ENCODE assay signal across 13 mouse cellular contexts in the genomic region with DNA sequence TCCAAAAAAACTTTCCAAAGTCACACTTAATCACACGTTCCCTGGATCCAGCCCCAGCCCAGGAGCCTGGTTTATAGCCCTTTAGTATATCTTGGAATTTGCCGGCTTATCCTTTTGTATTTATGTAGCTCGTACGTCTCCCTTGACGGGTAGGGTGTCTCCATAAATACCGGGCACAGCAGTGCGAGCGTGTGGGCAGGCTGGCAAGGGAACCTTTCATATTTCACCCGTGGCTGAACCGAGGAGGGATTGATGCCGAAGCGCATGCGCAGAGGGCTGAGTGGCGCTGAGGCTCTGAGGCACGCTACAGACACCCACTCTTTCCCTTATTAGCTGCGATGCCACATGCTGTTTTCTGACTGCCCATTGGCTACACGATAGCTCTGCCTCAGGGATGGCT.
A peak's percentile ranks its signal among the peaks of the same experiment; 100 is the strongest.
DNase-seq lines count a peak whose midpoint lies in the region; ATAC-seq and TF ChIP-seq lines count a peak whose summit lies in the region.
"Had no signal": no experiment of that assay in that cellular context is flagged by ENCODE, and none has a peak within 500 bp of the region (broad histone marks: within the 10 kb centered on the region; RNA-seq: fewer than 3 reads in every experiment).

No protein-coding gene starts in this region.

- no peaks in the 10 kb centered on the region for H3K27me3 ChIP-seq in midbrain, postnatal 0 days (ENCODE audit: insufficient read depth, low read length)
- no peaks in the 10 kb centered on the region for H3K27me3 ChIP-seq in midbrain, embryonic 14.5 days (ENCODE audit: control insufficient read depth, insufficient read depth, low read length)
- H3K27me3 ChIP-seq: embryonic facial prominence, embryonic 15.5 days; stomach, embryonic 15.5 days had no signal

- no peak overlapping the region for H3K4me2 ChIP-seq in midbrain, postnatal 0 days (ENCODE audit: low read depth, low read length, poor library complexity, severe bottlenecking)
- no peak overlapping the region for H3K4me2 ChIP-seq in midbrain, embryonic 14.5 days (ENCODE audit: low read length)
- H3K4me2 ChIP-seq: embryonic facial prominence, embryonic 15.5 days; midbrain, embryonic 12.5 days; stomach, embryonic 15.5 days had no signal

- 79% methylated on average over 17 of the region's 17 CpGs for WGBS in midbrain, postnatal 0 days
- 89% methylated on average over 17 of the region's 17 CpGs for WGBS in midbrain, embryonic 14.5 days

- ATAC-seq in midbrain, postnatal 0 days (ENCODE audit: low FRiP score): no peak
- no peak for ATAC-seq in midbrain, embryonic 14.5 days (ENCODE audit: low FRiP score, low TSS enrichment)
- ATAC-seq: activated CD4-positive, CD25-positive, alpha-beta regulatory T cell, adult 4 months had no signal

- no peak overlapping the region for H3K27ac ChIP-seq in midbrain, postnatal 0 days (ENCODE audit: low read depth, low read length)
- no peak overlapping the region for H3K27ac ChIP-seq in midbrain, embryonic 14.5 days (replicated peaks; ENCODE audit: low read depth, low read length)
- H3K27ac ChIP-seq: embryonic facial prominence, embryonic 15.5 days; gastrocnemius, adult 2 months; midbrain, embryonic 12.5 days; stomach, embryonic 15.5 days had no signal

- H3K4me3 ChIP-seq in midbrain, postnatal 0 days (ENCODE audit: low read depth, low read length): no peak overlapping the region
- no peak overlapping the region for H3K4me3 ChIP-seq in midbrain, embryonic 14.5 days (replicated peaks; ENCODE audit: low read depth, low read length)
- H3K4me3 ChIP-seq: embryonic facial prominence, embryonic 15.5 days; gastrocnemius, adult 2 months; midbrain, embryonic 12.5 days; stomach, embryonic 15.5 days had no signal

- H3K4me1 ChIP-seq in midbrain, postnatal 0 days (ENCODE audit: insufficient read depth, low read length): no peaks in the 10 kb centered on the region
- no peaks in the 10 kb centered on the region for H3K4me1 ChIP-seq in midbrain, embryonic 14.5 days (ENCODE audit: control insufficient read depth, insufficient read depth, low read length)
- H3K4me1 ChIP-seq: embryonic facial prominence, embryonic 15.5 days; midbrain, embryonic 12.5 days; stomach, embryonic 15.5 days had no signal

- no peak for TF ChIP-seq CTCF in midbrain, postnatal 0 days (IDR thresholded peaks at IDR 0.05)

- H3K36me3 ChIP-seq in midbrain, postnatal 0 days (ENCODE audit: insufficient read depth, low read length): no peaks in the 10 kb centered on the region
- no peaks in the 10 kb centered on the region for H3K36me3 ChIP-seq in midbrain, embryonic 14.5 days (ENCODE audit: control insufficient read depth, insufficient read depth, low read length)
- H3K36me3 ChIP-seq: embryonic facial prominence, embryonic 15.5 days; midbrain, embryonic 12.5 days; stomach, embryonic 15.5 days had no signal

- H3K9me3 ChIP-seq in midbrain, postnatal 0 days (ENCODE audit: low read length): no peaks in the 10 kb centered on the region
- no peaks in the 10 kb centered on the region for H3K9me3 ChIP-seq in midbrain, embryonic 14.5 days (ENCODE audit: control insufficient read depth, low read length)
- H3K9me3 ChIP-seq: embryonic facial prominence, embryonic 15.5 days; midbrain, embryonic 12.5 days; stomach, embryonic 15.5 days had no signal

- H3K9ac ChIP-seq in midbrain, postnatal 0 days (replicated peaks; ENCODE audit: low read length, poor library complexity, severe bottlenecking): no peak overlapping the region
- no peak overlapping the region for H3K9ac ChIP-seq in midbrain, embryonic 14.5 days (replicated peaks; ENCODE audit: low read length)
- H3K9ac ChIP-seq: embryonic facial prominence, embryonic 15.5 days; midbrain, embryonic 12.5 days; stomach, embryonic 15.5 days had no signal

- DNase-seq in midbrain, postnatal 0 days (ENCODE audit: low spot score): peak; percentile 44
- DNase-seq in midbrain, embryonic 14.5 days: no peak
- peak; percentile 12 to 67 for DNase-seq in frontal cortex, adult 2 months (ENCODE audit: extremely low spot score in 1 of 2, low spot score in 1 of 2)
- DNase-seq in left cerebral cortex, adult 8-10 months (ENCODE audit: low spot score in 2 of 2): peak; percentile 13 to 56
- DNase-seq in telencephalon, adult 2 months (ENCODE audit: low read depth, low spot score): peak; percentile 58
- no peak for DNase-seq in adipocyte (ENCODE audit: low spot score)
- no peak for DNase-seq in embryo, embryonic 11 days
- DNase-seq: gastrocnemius, adult 2 months; kidney, postnatal 10 days had no signal

Comparison
In these comparisons a context has a peak if more than half of its experiments do, and no peak if none do; other contexts are left out.
1. DNase-seq: peak in midbrain, postnatal 0 days (single experiment), frontal cortex, adult 2 months (2 of 2), left cerebral cortex, adult 8-10 months (2 of 2) and telencephalon, adult 2 months (single experiment); none in midbrain, embryonic 14.5 days (single experiment), adipocyte (single experiment) and embryo, embryonic 11 days (single experiment).